Mouse (Mus musculus): ENCODE results near the gene Prdx5. TPM values are rescaled to one million over a fixed set of nuclear protein-coding genes. Genes with fewer than 3 reads are reported as not detected.

Prdx5 gene
- total and polyA plus RNA-seq, 3 experiments = 74.8 to 137 (median 83.5) TPM

GRCm38 (mm10) chr19:6925611-6926329 lies 15.9 kb upstream of the Prdx5 start:
- no peaks in the 10 kb centered on the region for H3K36me3 ChIP-seq (replicated peaks in 1 of 2; ENCODE audit: control insufficient read depth in 1 of 2, insufficient read depth in 1 of 2, low read length in 1 of 2)

GRCm38 (mm10) chr19:6925307-6925573 lies 15.3 kb upstream of the Prdx5 start, which contains the start of gene Catsperz:
Gene Catsperz, minus strand, starts transcription at chr19:6925380.
- no peak for DNase-seq (ENCODE audit: extremely low read depth)
- dilution Hi-C loops (cut with MboI; ENCODE audit: extremely low pct_ligation_motif_present, extremely low pct_unique_long_range_greater_than_20kb, low sequenced_read_pairs) (no loop called here), in situ Hi-C loops (cut with MboI; ENCODE audit: low pct_ligation_motif_present, low pct_unique_long_range_greater_than_20kb, low sequenced_read_pairs) (no loop called here)
- H3K36me3 ChIP-seq (replicated peaks in 1 of 2; ENCODE audit: control insufficient read depth in 1 of 2, insufficient read depth in 1 of 2, low read length in 1 of 2) = peaks cover 0 to under 1% of the 10 kb centered on the region in 2 experiments
- H3K4me2 ChIP-seq (ENCODE audit: insufficient read depth, low read depth, poor library complexity, severe bottlenecking) = peak within 1 kb of the TSS; percentile 58
- no peak within 1 kb of the TSS for H3K4me3 ChIP-seq (replicated peaks in 1 of 3; ENCODE audit: low read depth in 2 of 3, low read length in 2 of 3, poor library complexity in 1 of 3)
- H3K79me2 ChIP-seq (replicated peaks; ENCODE audit: control insufficient read depth, extremely low read depth, insufficient read depth, poor library complexity, severe bottlenecking) = 0 out of 2 replicates have a peak, but pooled peaks cover 3% of the 10 kb centered on the region
- H3K9ac ChIP-seq (ENCODE audit: insufficient read depth, low read depth) = no peak within 1 kb of the TSS
- peaks cover 3% of the 10 kb centered on the region for H3K27me3 ChIP-seq (replicated peaks)
- H3K9me3 ChIP-seq (replicated peaks; ENCODE audit: low read length) = no peaks in the 10 kb centered on the region
- peaks cover 6 to 20% of the 10 kb centered on the region in 2 experiments for H3K4me1 ChIP-seq (ENCODE audit: control insufficient read depth in 1 of 2, insufficient read depth in 2 of 2)
- no peak within 1 kb of the TSS for H3K27ac ChIP-seq (ENCODE audit: insufficient read depth, low read depth)
- TF ChIP-seq BHLHE40 (IDR thresholded peaks at IDR 0.05; ENCODE audit: low read depth, low read length) (no peak), NELFE (IDR thresholded peaks at IDR 0.05; ENCODE audit: low read depth, low read length) (no peak), IRF4 (IDR thresholded peaks at IDR 0.05; ENCODE audit: low read depth, low read length) (no peak), CHD2 (IDR thresholded peaks at IDR 0.05; ENCODE audit: low read length) (no peak), RAD21 (IDR thresholded peaks at IDR 0.05; ENCODE audit: low read depth, low read length) (no peak), PAX5 (IDR thresholded peaks at IDR 0.05; ENCODE audit: low read length) (no peak)

More at GRCm38 (mm10) chr19:6925611-6926329, 15.9 kb upstream of the Prdx5 start:
- TF ChIP-seq MYC (IDR thresholded peaks at IDR 0.05; ENCODE audit: low read depth, low read length) (no peak), UBTF (IDR thresholded peaks at IDR 0.05; ENCODE audit: low read depth, low read length) (no peak), SIN3A (IDR thresholded peaks at IDR 0.05; ENCODE audit: low read length) (no peak), MAX (IDR thresholded peaks at IDR 0.05; ENCODE audit: low read length) (no peak), MXI1 (IDR thresholded peaks at IDR 0.05; ENCODE audit: low read depth, low read length) (no peak), TCF12 (IDR thresholded peaks at IDR 0.05; ENCODE audit: low read depth, low read length) (no peak), BHLHE40 (IDR thresholded peaks at IDR 0.05; ENCODE audit: low read depth, low read length) (no peak), JUND (conservative IDR thresholded peaks at IDR 0.05; ENCODE audit: low read depth, low read length) (no peak), KAT2A (IDR thresholded peaks at IDR 0.05; ENCODE audit: insufficient replicate concordance, low read length) (no peak), ZMIZ1 (IDR thresholded peaks at IDR 0.05; ENCODE audit: low read depth, low read length) (no peak), NRF1 (IDR thresholded peaks at IDR 0.05; ENCODE audit: low read depth, low read length) (no peak), ETS1 (conservative IDR thresholded peaks at IDR 0.05; ENCODE audit: low read depth, low read length) (no peak), MAFK (IDR thresholded peaks at IDR 0.05; ENCODE audit: insufficient replicate concordance, low read length) (no peak), GABPA (IDR thresholded peaks at IDR 0.05; ENCODE audit: insufficient replicate concordance, low read depth, low read length) (no peak), RCOR1 (conservative IDR thresholded peaks at IDR 0.05; ENCODE audit: low read depth, low read length) (no peak), MEF2A (IDR thresholded peaks at IDR 0.05; ENCODE audit: borderline replicate concordance, low read depth, low read length) (no peak), POLR2AphosphoS2 (IDR thresholded peaks at IDR 0.05; ENCODE audit: low read depth, low read length) (no peak)
- dilution Hi-C loops (cut with MboI; ENCODE audit: extremely low pct_ligation_motif_present, extremely low pct_unique_long_range_greater_than_20kb, low sequenced_read_pairs) = no loop called here
- Histone ChIP-seq H3K4me1 (ENCODE audit: control insufficient read depth in 1 of 2, insufficient read depth in 2 of 2) (peaks cover 3 to 15% of the 10 kb centered on the region in 2 experiments), H3K27me3 (replicated peaks) (peaks cover 3% of the 10 kb centered on the region), H3K27ac (ENCODE audit: insufficient read depth, low read depth) (no peak overlapping the region), H3K4me2 (ENCODE audit: insufficient read depth, low read depth, poor library complexity, severe bottlenecking) (no peak overlapping the region), H3K9ac (ENCODE audit: insufficient read depth, low read depth) (no peak overlapping the region), H3K79me2 (replicated peaks; ENCODE audit: control insufficient read depth, extremely low read depth, insufficient read depth, poor library complexity, severe bottlenecking) (0 out of 2 replicates have a peak, but pooled peaks cover 2% of the 10 kb centered on the region), H3K4me3 (replicated peaks in 1 of 3; ENCODE audit: low read depth in 2 of 3, low read length in 2 of 3, poor library complexity in 1 of 3) (no peak overlapping the region), H3K9me3 (replicated peaks; ENCODE audit: low read length) (no peaks in the 10 kb centered on the region)
- DNase-seq (ENCODE audit: extremely low read depth) = no peak
- in situ Hi-C loops (cut with MboI; ENCODE audit: low pct_ligation_motif_present, low pct_unique_long_range_greater_than_20kb, low sequenced_read_pairs) = no loop called here
